Mouse (Mus musculus): ENCODE measurements around the gene Msl3l2. TPM values are rescaled to one million over a fixed set of nuclear protein-coding genes. Genes with fewer than 3 reads are reported as not detected.

Gene Msl3l2
- total RNA-seq, 2 experiments from 2014 or later = 17.6 to 18.1 TPM

Other genes starting within 250 kb of the Msl3l2 start
- gene Tbc1d32, start 121.8 kb downstream of the Msl3l2 start, total RNA-seq (2021) = 1 to 10 TPM; 8.1 to 10.0 TPM